Mouse (Mus musculus) C2C12 (cell line): Measurements from ENCODE around the gene Ackr1.

ENCODE experiments used
- CEBPB ChIP-seq: IDR thresholded peaks from one replicate; pipeline ENCODE4 v1.6.1; 2011; ENCODE audit warnings: low read depth, mild to moderate bottlenecking, control low read depth, moderate library complexity
- CTCF ChIP-seq: IDR thresholded peaks from one replicate; pipeline ENCODE4 v1.5.1; 2011; ENCODE audit not compliant: control insufficient read depth, insufficient read depth, insufficient read length
- FOSL1 ChIP-seq: IDR thresholded peaks from one replicate; pipeline ENCODE4 v1.8.0; 2011; ENCODE audit warnings: mild to moderate bottlenecking, low read length; ENCODE audit not compliant: poor library complexity, insufficient read depth, severe bottlenecking
- MAX ChIP-seq: IDR thresholded peaks from one replicate; pipeline ENCODE4 v1.6.1; 2011; ENCODE audit warnings: mild to moderate bottlenecking, control low read depth
- MYOD1 ChIP-seq: IDR thresholded peaks from one replicate; pipeline ENCODE4 v1.6.1; 2011; ENCODE audit warnings: low read depth; ENCODE audit not compliant: control insufficient read depth, insufficient read length
- MYOG ChIP-seq: IDR thresholded peaks from one replicate; pipeline ENCODE4 v1.6.1; 2011; ENCODE audit not compliant: control insufficient read depth, insufficient read length; ENCODE audit errors: extremely low read depth
- USF1 ChIP-seq: IDR thresholded peaks from one replicate; pipeline ENCODE4 v1.6.1; 2011; ENCODE audit warnings: low read depth, mild to moderate bottlenecking, control low read depth, moderate library complexity

DNA sequence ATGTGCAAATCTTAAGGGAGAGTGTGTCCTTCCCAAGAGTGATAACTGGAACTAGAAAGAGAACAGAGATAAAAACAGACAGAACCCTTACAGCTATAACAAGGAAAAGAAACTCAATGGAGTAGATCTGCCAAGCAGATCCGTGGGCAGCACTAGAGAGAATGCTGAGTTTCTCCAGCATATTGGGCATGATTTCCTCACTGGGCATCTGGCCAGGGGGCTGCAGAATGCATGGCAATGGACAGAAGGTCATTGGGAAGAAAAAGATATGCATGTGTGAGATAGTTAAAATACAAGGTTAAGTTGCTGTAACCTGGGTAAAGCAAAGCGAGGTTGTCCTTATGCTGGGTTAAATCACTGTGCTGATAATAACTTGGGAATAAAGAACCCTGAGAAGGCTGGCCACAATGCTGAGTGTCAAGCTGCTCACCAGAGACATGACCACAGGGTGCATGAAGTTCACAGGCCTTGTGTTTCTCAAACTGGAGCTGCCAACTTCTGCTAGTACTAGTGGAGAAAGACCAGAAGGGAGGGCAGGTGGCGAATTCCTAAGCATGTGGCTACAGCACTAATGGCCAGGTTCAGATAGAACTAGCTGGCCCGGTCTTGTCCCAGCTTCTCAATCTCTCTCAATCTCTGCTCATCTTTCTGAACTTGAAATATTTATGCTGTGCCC lies 30.7 kb upstream of the Ackr1 start:
- no peak for TF ChIP-seq CTCF
- no peak for TF ChIP-seq MYOG
- TF ChIP-seq MAX, result no peak
- no peak for TF ChIP-seq CEBPB
- TF ChIP-seq FOSL1, result no peak
- TF ChIP-seq MYOD1, result no peak
- no peak for TF ChIP-seq USF1
